Mouse (Mus musculus): ENCODE measurements around the gene Galnt3. TPM values are rescaled to one million over a fixed set of nuclear protein-coding genes. Genes with fewer than 3 reads are reported as not detected.

Galnt3 gene
- polyA plus RNA-seq, 1 experiment from 2014 or later = 0.71 TPM

- no peak overlapping the region for H3K4me2 ChIP-seq (replicated peaks)
- WGBS = 78% methylated on average over 2 of the region's 2 CpGs
- H3K27ac ChIP-seq (replicated peaks) = no peak overlapping the region
- no peaks in the 10 kb centered on the region for H3K4me1 ChIP-seq
- H3K9me3 ChIP-seq = no peaks in the 10 kb centered on the region
- H3K4me3 ChIP-seq = no peak overlapping the region
- H3K36me3 ChIP-seq = no peaks in the 10 kb centered on the region
- no peak for ATAC-seq (ENCODE audit: low FRiP score, low read depth)
- H3K27me3 ChIP-seq = no peaks in the 10 kb centered on the region
- H3K9ac ChIP-seq (replicated peaks) = no peak overlapping the region
These were observed 17.9 kb upstream of the Galnt3 start for GRCm38 (mm10) chr2:66142711-66143110.

DNA sequence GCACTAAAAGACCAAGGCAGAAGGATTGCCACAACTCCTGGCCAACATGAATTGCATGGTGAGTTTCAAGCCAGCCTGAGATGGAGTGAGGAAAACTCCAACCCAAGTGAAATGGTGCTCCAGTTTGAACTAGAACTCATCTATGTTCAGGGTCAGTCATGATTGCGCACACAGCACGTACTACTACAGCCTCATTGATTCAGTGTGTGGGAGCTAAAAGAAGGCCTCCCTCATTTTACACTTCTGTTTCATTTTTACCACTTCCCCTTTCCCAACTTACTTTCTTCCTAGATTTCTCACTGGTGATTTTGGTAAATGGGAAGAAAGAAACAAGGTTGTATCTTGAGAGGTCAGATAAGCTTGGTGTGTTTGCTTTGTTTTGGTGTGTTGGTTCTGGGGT lies 17.5 kb upstream of the Galnt3 start:
- WGBS = 93% methylated on average over 2 of the region's 2 CpGs
- no peaks in the 10 kb centered on the region for H3K36me3 ChIP-seq
- H3K4me3 ChIP-seq = no peak overlapping the region
- H3K9me3 ChIP-seq = no peaks in the 10 kb centered on the region
- H3K27ac ChIP-seq (replicated peaks) = no peak overlapping the region
- H3K4me1 ChIP-seq = no peaks in the 10 kb centered on the region
- no peak overlapping the region for H3K9ac ChIP-seq (replicated peaks)
- no peak for ATAC-seq (ENCODE audit: low FRiP score, low read depth)
- no peaks in the 10 kb centered on the region for H3K27me3 ChIP-seq
- H3K4me2 ChIP-seq (replicated peaks) = no peak overlapping the region

DNA sequence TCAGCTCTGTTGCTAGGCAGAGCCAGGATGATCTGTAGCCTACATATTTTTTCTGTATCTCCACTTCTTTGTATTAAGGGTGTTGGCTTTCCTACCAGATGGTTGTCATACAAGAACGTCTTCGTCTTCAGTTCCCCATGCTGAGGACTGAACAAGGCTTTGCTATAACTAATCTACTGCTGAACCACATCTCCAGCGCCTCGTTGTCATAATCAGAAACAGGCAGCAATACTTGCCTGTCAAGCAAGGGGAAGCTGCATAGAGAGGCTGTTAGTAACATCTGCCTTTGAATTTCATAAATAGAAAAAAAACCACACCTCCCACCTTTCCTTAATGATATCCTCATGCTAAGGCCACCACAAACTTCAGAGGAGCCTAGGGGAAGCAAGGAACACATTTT lies 15.5 kb upstream of the Galnt3 start:
- Histone ChIP-seq H3K27me3 (no peaks in the 10 kb centered on the region), H3K27ac (replicated peaks) (no peak overlapping the region), H3K9me3 (no peaks in the 10 kb centered on the region), H3K9ac (replicated peaks) (no peak overlapping the region), H3K4me3 (no peak overlapping the region), H3K4me1 (no peaks in the 10 kb centered on the region), H3K36me3 (no peaks in the 10 kb centered on the region), H3K4me2 (replicated peaks) (no peak overlapping the region)
- no peak for ATAC-seq (ENCODE audit: low FRiP score, low read depth)
- WGBS = 74% methylated on average over 4 of the region's 4 CpGs

GRCm38 (mm10) chr2:66131862-66132544 lies 7.2 kb upstream of the Galnt3 start:
- H3K4me3 ChIP-seq = no peak overlapping the region
- no peak overlapping the region for H3K4me2 ChIP-seq (replicated peaks)
- H3K36me3 ChIP-seq = no peaks in the 10 kb centered on the region
- no peak for ATAC-seq (ENCODE audit: low FRiP score, low read depth)
- no peaks in the 10 kb centered on the region for H3K9me3 ChIP-seq
- H3K9ac ChIP-seq (replicated peaks) = no peak overlapping the region
- H3K4me1 ChIP-seq = no peaks in the 10 kb centered on the region
- peaks cover 1% of the 10 kb centered on the region; the same call in 1 of the 2 replicates for H3K27me3 ChIP-seq
- no peak overlapping the region for H3K27ac ChIP-seq (replicated peaks)
- WGBS = 79% methylated on average over 8 of the region's 8 CpGs

- WGBS = 96% methylated on average over 2 of the region's 2 CpGs
- Histone ChIP-seq H3K9me3 (no peaks in the 10 kb centered on the region), H3K27me3 (peaks cover 25% of the 10 kb centered on the region), H3K4me3 (no peak overlapping the region), H3K9ac (replicated peaks) (no peak overlapping the region), H3K27ac (replicated peaks) (no peak overlapping the region), H3K4me2 (replicated peaks) (no peak overlapping the region), H3K36me3 (no peaks in the 10 kb centered on the region), H3K4me1 (peaks cover 4% of the 10 kb centered on the region; the same call in 1 of the 2 replicates)
- ATAC-seq (ENCODE audit: low FRiP score, low read depth) = no peak
These were observed 4.1 kb upstream of the Galnt3 start for GRCm38 (mm10) chr2:66128941-66129340.

- no peak overlapping the region for H3K4me3 ChIP-seq
- H3K27me3 ChIP-seq = peaks cover 32% of the 10 kb centered on the region
- no peak overlapping the region for H3K4me2 ChIP-seq (replicated peaks)
- H3K27ac ChIP-seq (replicated peaks) = no peak overlapping the region
- ATAC-seq (ENCODE audit: low FRiP score, low read depth) = no peak
- H3K9ac ChIP-seq (replicated peaks) = no peak overlapping the region
- no peaks in the 10 kb centered on the region for H3K36me3 ChIP-seq
- H3K9me3 ChIP-seq = no peaks in the 10 kb centered on the region
- WGBS = 86% methylated on average over 1 of the region's 1 CpGs
- peaks cover 7% of the 10 kb centered on the region; the same call in 1 of the 2 replicates for H3K4me1 ChIP-seq
These were observed 2.7 kb upstream of the Galnt3 start for GRCm38 (mm10) chr2:66127541-66127940.

- no peaks in the 10 kb centered on the region for H3K9me3 ChIP-seq
- WGBS = 89% methylated on average over 4 of the region's 4 CpGs
- ATAC-seq (ENCODE audit: low FRiP score, low read depth) = no peak
- no peak overlapping the region for H3K27ac ChIP-seq (replicated peaks)
- peaks cover 7% of the 10 kb centered on the region; the same call in 1 of the 2 replicates for H3K4me1 ChIP-seq
- peaks cover 36% of the 10 kb centered on the region for H3K27me3 ChIP-seq
- H3K9ac ChIP-seq (replicated peaks) = no peak overlapping the region
- H3K4me3 ChIP-seq = no peak overlapping the region
- no peaks in the 10 kb centered on the region for H3K36me3 ChIP-seq
- H3K4me2 ChIP-seq (replicated peaks) = no peak overlapping the region
These were observed 2.1 kb upstream of the Galnt3 start for GRCm38 (mm10) chr2:66126936-66127335.

- under 1% methylated on average over 56 of the region's 57 CpGs for WGBS
- H3K27me3 ChIP-seq = peaks cover 36% of the 10 kb centered on the region
- H3K4me3 ChIP-seq = peak overlapping the region; percentile 79
- H3K27ac ChIP-seq (replicated peaks) = no peak overlapping the region
- no peaks in the 10 kb centered on the region for H3K36me3 ChIP-seq
- H3K9me3 ChIP-seq = no peaks in the 10 kb centered on the region
- peak overlapping the region; percentile 100 for H3K4me2 ChIP-seq (replicated peaks)
- H3K4me1 ChIP-seq = peaks cover 7% of the 10 kb centered on the region; the same call in 1 of the 2 replicates
- peak overlapping the region; percentile 59 for H3K9ac ChIP-seq (replicated peaks)
- ATAC-seq (ENCODE audit: low FRiP score, low read depth) = peak; percentile 76
These were observed 821 bp downstream of the Galnt3 start for GRCm38 (mm10) chr2:66123756-66124589.

DNA sequence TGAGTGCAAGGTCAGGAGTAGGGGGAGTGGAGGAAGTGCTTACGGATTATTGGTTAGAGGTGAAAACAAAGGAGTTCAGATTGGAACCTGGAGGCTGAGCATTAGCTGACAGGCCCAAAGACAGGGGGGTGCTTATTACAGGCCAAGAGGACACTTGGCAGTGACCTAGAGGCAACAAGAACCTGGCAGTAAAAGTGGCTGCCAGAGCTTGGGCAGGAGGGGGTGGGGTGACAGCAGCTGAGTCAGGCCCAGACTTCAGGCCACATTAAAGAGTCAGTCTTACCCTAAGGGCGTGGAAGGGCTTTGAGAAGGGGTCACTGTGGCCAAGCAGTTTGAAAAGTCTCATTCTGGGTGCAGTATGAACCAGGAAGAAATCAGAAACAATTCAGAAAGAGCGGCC lies 7.1 kb downstream of the Galnt3 start:
- 70% methylated on average over 3 of the region's 3 CpGs for WGBS
- no peak for ATAC-seq (ENCODE audit: low FRiP score, low read depth)
- no peaks in the 10 kb centered on the region for H3K9me3 ChIP-seq
- no peak overlapping the region for H3K4me2 ChIP-seq (replicated peaks)
- H3K27ac ChIP-seq (replicated peaks) = no peak overlapping the region
- H3K27me3 ChIP-seq = peaks cover 9% of the 10 kb centered on the region
- no peaks in the 10 kb centered on the region for H3K36me3 ChIP-seq
- H3K9ac ChIP-seq (replicated peaks) = no peak overlapping the region
- no peak overlapping the region for H3K4me3 ChIP-seq
- H3K4me1 ChIP-seq = 0 out of 2 replicates have a peak, but pooled peaks cover 2% of the 10 kb centered on the region

- no peak overlapping the region for H3K4me3 ChIP-seq
- H3K27ac ChIP-seq (replicated peaks) = no peak overlapping the region
- 94% methylated on average over 9 of the region's 9 CpGs for WGBS
- H3K9me3 ChIP-seq = no peaks in the 10 kb centered on the region
- no peak for ATAC-seq (ENCODE audit: low FRiP score, low read depth)
- H3K36me3 ChIP-seq = no peaks in the 10 kb centered on the region
- no peak overlapping the region for H3K4me2 ChIP-seq (replicated peaks)
- H3K27me3 ChIP-seq = peaks cover 7% of the 10 kb centered on the region
- no peak overlapping the region for H3K9ac ChIP-seq (replicated peaks)
- no peaks in the 10 kb centered on the region for H3K4me1 ChIP-seq
These were observed 16.8 kb downstream of the Galnt3 start for GRCm38 (mm10) chr2:66107864-66108514.

DNA sequence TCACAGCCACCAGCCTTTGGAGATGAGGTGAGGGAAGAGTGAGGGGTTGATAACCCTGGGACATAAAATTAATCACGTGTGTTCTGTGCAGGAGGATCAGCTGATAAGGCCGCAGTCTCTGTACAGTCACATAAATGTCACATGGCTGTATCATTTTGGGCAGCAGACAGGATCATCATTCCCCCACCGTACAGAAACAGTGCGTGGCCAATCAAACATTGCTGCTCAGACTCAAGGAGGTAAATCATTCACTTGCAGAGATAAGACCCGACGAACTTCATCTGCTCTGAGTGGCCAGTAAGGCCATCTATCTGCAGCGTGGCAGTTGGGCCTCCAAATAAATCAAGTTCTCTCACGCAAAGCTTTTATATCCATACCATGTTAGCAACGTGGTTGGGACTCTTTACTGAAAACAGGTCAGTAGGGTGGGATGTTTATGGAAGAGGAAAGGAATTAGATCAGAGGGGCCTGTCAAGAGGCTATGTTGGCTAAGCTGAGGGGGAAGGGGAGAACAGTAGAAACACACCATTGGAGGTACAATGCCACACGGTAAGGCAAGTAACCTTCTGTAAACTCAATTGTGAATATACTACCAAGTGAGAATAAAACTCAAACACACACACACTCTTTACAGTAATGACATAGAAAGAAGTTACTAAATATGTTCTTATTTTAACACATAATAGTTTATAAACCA lies 20.9 kb downstream of the Galnt3 start:
- 87% methylated on average over 10 of the region's 10 CpGs for WGBS

More for the DNA sequence above, 20.9 kb downstream of the Galnt3 start:
- ATAC-seq (ENCODE audit: low FRiP score, low read depth) = no peak
- Histone ChIP-seq H3K4me2 (replicated peaks) (no peak overlapping the region), H3K9me3 (no peaks in the 10 kb centered on the region), H3K4me3 (no peak overlapping the region), H3K27ac (replicated peaks) (no peak overlapping the region), H3K4me1 (peaks cover 2% of the 10 kb centered on the region; the same call in 1 of the 2 replicates), H3K9ac (replicated peaks) (no peak overlapping the region), H3K27me3 (peaks cover 18% of the 10 kb centered on the region), H3K36me3 (no peaks in the 10 kb centered on the region)
